Mouse (Mus musculus): ENCODE measurements at regions not wholly inside any gene's neighbourhood (a gene's known extent, or its start where the extent isn't known, plus 50 kb on each side); places are given as distances from the start of the nearest gene placed in this dataset.

DNA sequence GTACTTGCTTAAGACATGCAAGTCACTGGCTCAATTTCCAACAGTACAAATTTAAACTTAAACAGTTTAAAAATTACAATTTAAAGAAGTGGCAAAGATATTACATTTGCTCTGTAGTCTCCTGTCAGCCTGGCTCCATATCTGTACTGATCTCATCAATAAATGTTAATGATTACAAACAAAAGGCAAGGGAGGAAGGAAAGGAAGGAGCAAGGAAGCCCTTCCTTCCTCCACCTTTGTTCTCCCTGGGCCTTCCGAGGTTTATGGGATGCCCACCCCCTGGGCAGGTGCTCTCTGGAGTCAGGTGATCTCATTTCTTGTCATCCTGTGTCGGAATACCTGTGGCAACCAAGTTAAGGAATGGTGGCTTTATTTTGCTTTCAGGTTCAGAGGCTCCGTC is 132.5 kb downstream of the Qrsl1 start:
- Histone ChIP-seq H3K4me3 (ENCODE audit: control insufficient read depth, low read depth, low read length) (no peak overlapping the region), H3K27ac (ENCODE audit: control insufficient read depth, insufficient read depth, low read depth, low read length) (no peak overlapping the region), H3K4me1 (ENCODE audit: control insufficient read depth, insufficient read depth, low read length) (no peaks in the 10 kb centered on the region), H3K36me3 (ENCODE audit: control insufficient read depth, insufficient read depth, low read length) (no peaks in the 10 kb centered on the region), H3K27me3 (ENCODE audit: control insufficient read depth, insufficient read depth, low read length) (no peaks in the 10 kb centered on the region)
- TF ChIP-seq CTCF (IDR thresholded peaks at IDR 0.05; ENCODE audit: control insufficient read depth, insufficient read depth, insufficient replicate concordance, low read depth, low read length) (no peak), POLR2A (IDR thresholded peaks at IDR 0.05; ENCODE audit: control insufficient read depth, low read depth, low read length) (no peak)

- Histone ChIP-seq H3K27ac (ENCODE audit: control insufficient read depth, insufficient read depth, low read depth, low read length) (no peak overlapping the region), H3K36me3 (ENCODE audit: control insufficient read depth, insufficient read depth, low read length) (no peaks in the 10 kb centered on the region), H3K4me3 (ENCODE audit: control insufficient read depth, low read depth, low read length) (no peak overlapping the region), H3K27me3 (ENCODE audit: control insufficient read depth, insufficient read depth, low read length) (no peaks in the 10 kb centered on the region), H3K4me1 (ENCODE audit: control insufficient read depth, insufficient read depth, low read length) (0 out of 2 replicates have a peak, but pooled peaks cover 4% of the 10 kb centered on the region)
- no peak for TF ChIP-seq CTCF (IDR thresholded peaks at IDR 0.05; ENCODE audit: control insufficient read depth, insufficient read depth, insufficient replicate concordance, low read depth, low read length)
- no peak for TF ChIP-seq POLR2A (IDR thresholded peaks at IDR 0.05; ENCODE audit: control insufficient read depth, low read depth, low read length)
Measured at GRCm38 (mm10) chr10:43775807-43776206, 125.7 kb downstream of the Qrsl1 start.

DNA sequence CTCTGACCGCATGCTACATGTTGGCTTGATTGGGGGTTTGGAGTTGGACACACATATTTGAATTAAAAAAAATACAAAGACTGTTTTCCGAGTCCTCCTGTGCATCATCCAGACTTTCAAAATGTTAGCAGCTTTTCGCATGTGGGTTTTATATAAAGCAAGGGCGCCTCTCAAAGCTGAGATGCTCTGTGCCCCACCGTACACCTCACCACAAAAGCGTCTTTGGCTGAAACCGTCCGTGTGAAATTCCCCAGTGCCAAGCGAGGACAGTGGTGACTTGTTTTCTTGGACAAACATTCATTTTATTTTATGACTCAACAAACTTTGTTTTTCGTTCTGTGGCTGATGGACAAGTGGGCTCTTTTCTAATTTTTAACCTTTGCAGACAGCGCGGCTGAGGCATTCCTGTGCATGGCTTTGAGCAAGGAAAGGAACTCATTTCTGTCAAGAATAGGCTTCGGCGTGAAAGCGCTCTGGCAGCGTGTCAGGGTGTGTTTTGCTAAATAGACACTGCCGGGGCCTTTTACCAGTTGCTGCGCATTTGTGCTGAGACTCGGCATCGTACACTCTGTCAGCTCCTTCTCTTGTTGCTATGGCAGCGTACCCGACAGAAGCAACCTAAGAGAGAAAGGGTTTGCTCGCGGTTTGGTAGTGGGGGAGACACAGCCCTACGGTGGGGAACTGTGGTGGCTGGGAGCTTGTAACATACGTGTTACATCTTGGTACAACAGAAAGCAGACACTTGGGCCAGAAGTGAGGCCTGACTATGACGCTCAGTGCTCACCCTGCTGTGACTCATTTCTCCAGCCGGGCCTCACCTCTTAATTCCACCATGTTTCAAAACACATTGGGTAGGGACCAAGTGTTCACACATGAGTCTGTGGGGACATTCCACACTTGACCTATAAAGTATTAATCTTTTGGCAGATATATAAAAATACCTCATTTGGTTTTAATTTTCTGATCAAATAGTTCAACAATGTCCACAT is 123.6 kb downstream of the Qrsl1 start:
- Histone ChIP-seq H3K27me3 (ENCODE audit: control insufficient read depth, insufficient read depth, low read length) (no peaks in the 10 kb centered on the region), H3K27ac (ENCODE audit: control insufficient read depth, insufficient read depth, low read depth, low read length) (no peak overlapping the region), H3K36me3 (ENCODE audit: control insufficient read depth, insufficient read depth, low read length) (no peaks in the 10 kb centered on the region), H3K4me1 (ENCODE audit: control insufficient read depth, insufficient read depth, low read length) (0 out of 2 replicates have a peak, but pooled peaks cover 4% of the 10 kb centered on the region), H3K4me3 (ENCODE audit: control insufficient read depth, low read depth, low read length) (peak overlapping the region; percentile 39)
- TF ChIP-seq CTCF (IDR thresholded peaks at IDR 0.05; ENCODE audit: control insufficient read depth, insufficient read depth, insufficient replicate concordance, low read depth, low read length) (no peak), POLR2A (IDR thresholded peaks at IDR 0.05; ENCODE audit: control insufficient read depth, low read depth, low read length) (peak; percentile 37; the same call in 1 of the 2 replicates)

DNA sequence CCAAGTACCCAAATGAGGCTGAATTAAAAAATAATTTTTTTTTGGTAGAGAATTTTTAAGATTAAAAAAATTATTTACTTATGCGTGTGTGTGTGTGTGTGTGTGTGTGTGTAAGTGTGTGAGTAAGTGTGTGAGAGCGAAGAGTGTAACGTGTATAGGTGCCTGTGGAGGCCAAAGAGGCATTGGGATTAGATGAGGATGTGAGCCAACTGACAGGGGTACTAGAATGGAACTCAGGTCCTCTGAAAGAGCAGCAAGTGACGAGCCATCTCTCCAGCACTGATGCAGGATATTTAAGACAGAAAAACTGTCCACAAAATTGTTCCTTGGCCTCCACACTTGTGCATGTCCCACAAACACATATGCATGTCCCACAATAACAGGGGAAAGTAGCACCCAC is 121.0 kb downstream of the Qrsl1 start:
- Histone ChIP-seq H3K27me3 (ENCODE audit: control insufficient read depth, insufficient read depth, low read length) (no peaks in the 10 kb centered on the region), H3K4me3 (ENCODE audit: control insufficient read depth, low read depth, low read length) (no peak overlapping the region), H3K36me3 (ENCODE audit: control insufficient read depth, insufficient read depth, low read length) (no peaks in the 10 kb centered on the region), H3K4me1 (ENCODE audit: control insufficient read depth, insufficient read depth, low read length) (0 out of 2 replicates have a peak, but pooled peaks cover 4% of the 10 kb centered on the region), H3K27ac (ENCODE audit: control insufficient read depth, insufficient read depth, low read depth, low read length) (no peak overlapping the region)
- no peak for TF ChIP-seq CTCF (IDR thresholded peaks at IDR 0.05; ENCODE audit: control insufficient read depth, insufficient read depth, insufficient replicate concordance, low read depth, low read length)
- no peak for TF ChIP-seq POLR2A (IDR thresholded peaks at IDR 0.05; ENCODE audit: control insufficient read depth, low read depth, low read length)

DNA sequence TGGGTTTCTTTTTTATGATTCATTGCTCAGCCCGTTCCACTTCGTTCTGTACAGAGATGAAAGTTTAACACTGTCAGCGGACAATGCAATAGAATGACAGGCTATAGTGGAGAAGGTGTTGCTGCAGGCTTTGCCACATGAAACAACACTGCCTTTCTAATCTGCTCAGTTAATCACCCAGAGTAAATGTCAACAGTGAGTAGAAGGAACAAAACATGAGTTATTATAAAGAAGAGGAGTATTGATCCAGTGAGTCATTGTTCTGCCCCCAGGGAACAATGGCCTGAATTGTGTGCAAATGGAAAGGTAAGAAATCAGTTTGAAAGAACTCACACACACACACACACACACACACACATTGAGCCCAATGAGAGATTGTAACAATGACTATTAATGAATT is 118.2 kb downstream of the Qrsl1 start:
- TF ChIP-seq CTCF (IDR thresholded peaks at IDR 0.05; ENCODE audit: control insufficient read depth, insufficient read depth, insufficient replicate concordance, low read depth, low read length), result no peak
- no peak for TF ChIP-seq POLR2A (IDR thresholded peaks at IDR 0.05; ENCODE audit: control insufficient read depth, low read depth, low read length)
- H3K27me3 ChIP-seq (ENCODE audit: control insufficient read depth, insufficient read depth, low read length), result no peaks in the 10 kb centered on the region
- no peak overlapping the region for H3K4me3 ChIP-seq (ENCODE audit: control insufficient read depth, low read depth, low read length)
- H3K4me1 ChIP-seq (ENCODE audit: control insufficient read depth, insufficient read depth, low read length), result no peaks in the 10 kb centered on the region
- H3K36me3 ChIP-seq (ENCODE audit: control insufficient read depth, insufficient read depth, low read length), result no peaks in the 10 kb centered on the region
- no peak overlapping the region for H3K27ac ChIP-seq (ENCODE audit: control insufficient read depth, insufficient read depth, low read depth, low read length)

DNA sequence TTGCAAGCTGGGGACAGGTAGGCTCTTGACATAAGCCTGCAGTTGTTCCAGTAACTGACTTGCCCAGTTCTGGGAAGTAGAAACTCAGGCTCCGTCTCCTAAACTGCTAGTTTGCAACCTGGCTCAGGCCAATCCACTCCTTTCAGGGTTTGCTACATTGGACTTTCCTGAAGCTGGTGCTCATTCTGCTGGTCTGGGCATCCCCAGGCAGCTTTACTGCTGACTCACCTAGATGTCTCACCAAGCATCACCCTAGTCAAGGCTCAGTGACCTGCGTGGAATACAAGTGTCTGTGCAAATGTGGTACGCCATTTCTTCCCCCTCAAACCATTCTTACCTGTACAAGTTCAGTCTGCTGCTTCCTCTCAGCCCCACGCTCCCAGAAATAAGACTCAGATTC is 110.8 kb downstream of the Qrsl1 start:
- H3K27ac ChIP-seq (ENCODE audit: control insufficient read depth, insufficient read depth, low read depth, low read length), result no peak overlapping the region
- TF ChIP-seq POLR2A (IDR thresholded peaks at IDR 0.05; ENCODE audit: control insufficient read depth, low read depth, low read length) (no peak), CTCF (IDR thresholded peaks at IDR 0.05; ENCODE audit: control insufficient read depth, insufficient read depth, insufficient replicate concordance, low read depth, low read length) (no peak)
- H3K4me1 ChIP-seq (ENCODE audit: control insufficient read depth, insufficient read depth, low read length), result no peaks in the 10 kb centered on the region
- no peaks in the 10 kb centered on the region for H3K27me3 ChIP-seq (ENCODE audit: control insufficient read depth, insufficient read depth, low read length)
- H3K36me3 ChIP-seq (ENCODE audit: control insufficient read depth, insufficient read depth, low read length), result no peaks in the 10 kb centered on the region
- no peak overlapping the region for H3K4me3 ChIP-seq (ENCODE audit: control insufficient read depth, low read depth, low read length)

- H3K36me3 ChIP-seq (ENCODE audit: control insufficient read depth, insufficient read depth, low read length), result no peaks in the 10 kb centered on the region
- H3K4me1 ChIP-seq (ENCODE audit: control insufficient read depth, insufficient read depth, low read length), result no peaks in the 10 kb centered on the region
- TF ChIP-seq CTCF (IDR thresholded peaks at IDR 0.05; ENCODE audit: control insufficient read depth, insufficient read depth, insufficient replicate concordance, low read depth, low read length), result no peak
- TF ChIP-seq POLR2A (IDR thresholded peaks at IDR 0.05; ENCODE audit: control insufficient read depth, low read depth, low read length), result no peak
- H3K27me3 ChIP-seq (ENCODE audit: control insufficient read depth, insufficient read depth, low read length), result no peaks in the 10 kb centered on the region
- no peak overlapping the region for H3K27ac ChIP-seq (ENCODE audit: control insufficient read depth, insufficient read depth, low read depth, low read length)
- no peak overlapping the region for H3K4me3 ChIP-seq (ENCODE audit: control insufficient read depth, low read depth, low read length)
Measured at GRCm38 (mm10) chr10:43791525-43792021, 110.0 kb downstream of the Qrsl1 start.
